Comparison of ENCODE assay signal across 1 mouse cellular context in genomic region chr9:39577050-39577449, GRCm38 (mm10).
TF ChIP-seq lines count a peak whose summit lies in the region.

No protein-coding gene starts in this region.

TF ChIP-seq in CH12.LX, 34 proteins besides CTCF, POLR2A, EP300 and RAD21 (continued from another document):
- TF ChIP-seq ETS1 (conservative IDR thresholded peaks at IDR 0.05; ENCODE audit: low read depth, low read length) = peak; percentile 58
- TF ChIP-seq NRF1 (IDR thresholded peaks at IDR 0.05; ENCODE audit: low read depth, low read length) = no peak
- no peak for TF ChIP-seq GABPA (IDR thresholded peaks at IDR 0.05; ENCODE audit: insufficient replicate concordance, low read depth, low read length)
- TF ChIP-seq MXI1 (IDR thresholded peaks at IDR 0.05; ENCODE audit: low read depth, low read length) = no peak
- no peak for TF ChIP-seq MYC (IDR thresholded peaks at IDR 0.05; ENCODE audit: low read depth, low read length)
- no peak for TF ChIP-seq SMC3 (IDR thresholded peaks at IDR 0.05; ENCODE audit: low read depth, low read length)
- TF ChIP-seq BHLHE40 (IDR thresholded peaks at IDR 0.05; ENCODE audit: low read depth, low read length) = no peak
- peak; percentile 51; the same call in 1 of the 2 replicates for TF ChIP-seq JUND (conservative IDR thresholded peaks at IDR 0.05; ENCODE audit: low read depth, low read length)
- TF ChIP-seq MEF2A (IDR thresholded peaks at IDR 0.05; ENCODE audit: borderline replicate concordance, low read depth, low read length) = no peak
- peak; percentile 36; the same call in 1 of the 2 replicates for TF ChIP-seq JUN (IDR thresholded peaks at IDR 0.05; ENCODE audit: insufficient read depth, low read depth, low read length)
